Mouse (Mus musculus): ENCODE data around the gene Prkag2. TPM values are rescaled to one million over a fixed set of nuclear protein-coding genes. Genes with fewer than 3 reads are reported as not detected.
A peak's percentile ranks its signal among the peaks of the same experiment; 100 is the strongest.

Gene Prkag2
- polyA plus RNA-seq, 1 experiment from 2014 or later, result 63.1 TPM

DNA sequence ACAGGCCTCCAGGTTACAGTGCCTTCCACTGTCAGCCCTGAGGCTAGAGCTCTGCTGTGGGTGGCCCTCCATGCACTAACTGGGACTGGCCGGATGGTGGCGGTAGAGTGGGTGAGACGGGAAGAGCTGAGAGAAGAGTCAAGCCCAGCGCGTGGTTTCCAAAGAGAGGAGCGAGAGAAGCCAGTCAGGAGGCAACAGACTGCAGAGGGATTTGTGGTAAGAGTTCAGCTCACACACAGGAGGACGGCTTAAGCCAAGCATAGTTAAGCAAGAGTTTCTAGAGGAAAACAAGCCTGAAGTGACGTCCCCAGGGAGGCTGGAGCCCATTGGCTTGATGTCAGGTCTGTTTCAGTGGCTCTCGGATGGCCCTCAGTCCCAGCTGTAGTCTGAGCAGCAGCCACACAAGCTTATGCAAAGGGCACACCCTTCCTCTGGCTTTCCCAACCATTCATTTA lies 90.0 kb downstream of the Prkag2 start:
- H3K9ac ChIP-seq, result peak overlapping the region; percentile 18; the same call in 1 of the 2 replicates
- peaks cover 17% of the 10 kb centered on the region for H3K4me1 ChIP-seq
- ATAC-seq, result peak; percentile 79
- H3K4me3 ChIP-seq, result no peak overlapping the region
- no peaks in the 10 kb centered on the region for H3K9me3 ChIP-seq (replicated peaks)
- no peaks in the 10 kb centered on the region for H3K36me3 ChIP-seq (ENCODE audit: poor library complexity, severe bottlenecking)
- 3% methylated on average over 9 of the region's 9 CpGs for WGBS
- H3K27ac ChIP-seq, result no peak overlapping the region
- H3K4me2 ChIP-seq, result peak overlapping the region; percentile 48
- no peaks in the 10 kb centered on the region for H3K27me3 ChIP-seq

- Histone ChIP-seq H3K9ac (peak overlapping the region; percentile 18; the same call in 1 of the 2 replicates), H3K9me3 (replicated peaks) (no peaks in the 10 kb centered on the region), H3K27me3 (no peaks in the 10 kb centered on the region), H3K36me3 (ENCODE audit: poor library complexity, severe bottlenecking) (no peaks in the 10 kb centered on the region), H3K4me1 (peaks cover 17% of the 10 kb centered on the region), H3K27ac (no peak overlapping the region), H3K4me3 (no peak overlapping the region), H3K4me2 (no peak overlapping the region)
- 34% methylated on average over 3 of the region's 3 CpGs for WGBS
- no peak for ATAC-seq
Observed at GRCm38 (mm10) chr5:25009770-25010169, 90.7 kb downstream of the Prkag2 start.

DNA sequence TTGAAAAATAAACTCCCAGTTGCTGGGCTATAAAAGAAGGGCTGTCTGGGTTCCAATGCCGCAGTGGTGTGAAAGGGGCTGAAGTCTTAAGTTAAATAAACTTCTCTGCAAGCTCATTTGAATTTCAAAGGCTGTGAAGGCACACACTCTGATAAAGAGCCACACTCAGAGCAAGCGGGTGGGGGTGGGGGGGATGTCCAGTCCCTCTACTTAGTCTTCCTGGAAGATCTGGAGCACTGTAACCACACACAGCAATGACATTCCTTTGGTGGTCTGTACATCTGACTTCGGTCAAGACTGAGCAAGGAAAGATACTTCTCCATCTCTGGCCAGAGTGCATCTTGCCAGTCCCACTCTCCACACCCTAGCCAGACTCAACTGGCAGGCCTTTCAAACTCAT lies 91.5 kb downstream of the Prkag2 start:
- WGBS, result 36% methylated on average over 3 of the region's 3 CpGs
- Histone ChIP-seq H3K4me3 (no peak overlapping the region), H3K9ac (no peak overlapping the region), H3K9me3 (replicated peaks) (no peaks in the 10 kb centered on the region), H3K4me1 (peaks cover 17% of the 10 kb centered on the region), H3K36me3 (ENCODE audit: poor library complexity, severe bottlenecking) (no peaks in the 10 kb centered on the region), H3K27ac (no peak overlapping the region), H3K4me2 (no peak overlapping the region), H3K27me3 (no peaks in the 10 kb centered on the region)
- no peak for ATAC-seq

- Histone ChIP-seq H3K4me3 (no peak overlapping the region), H3K9ac (no peak overlapping the region), H3K27me3 (no peaks in the 10 kb centered on the region), H3K4me1 (peaks cover 17% of the 10 kb centered on the region), H3K27ac (no peak overlapping the region), H3K9me3 (replicated peaks) (no peaks in the 10 kb centered on the region), H3K36me3 (ENCODE audit: poor library complexity, severe bottlenecking) (no peaks in the 10 kb centered on the region), H3K4me2 (no peak overlapping the region)
- ATAC-seq, result peak; percentile 62
- WGBS, result 35% methylated on average over 8 of the region's 8 CpGs
Observed at GRCm38 (mm10) chr5:25006848-25007247, 93.6 kb downstream of the Prkag2 start.

DNA sequence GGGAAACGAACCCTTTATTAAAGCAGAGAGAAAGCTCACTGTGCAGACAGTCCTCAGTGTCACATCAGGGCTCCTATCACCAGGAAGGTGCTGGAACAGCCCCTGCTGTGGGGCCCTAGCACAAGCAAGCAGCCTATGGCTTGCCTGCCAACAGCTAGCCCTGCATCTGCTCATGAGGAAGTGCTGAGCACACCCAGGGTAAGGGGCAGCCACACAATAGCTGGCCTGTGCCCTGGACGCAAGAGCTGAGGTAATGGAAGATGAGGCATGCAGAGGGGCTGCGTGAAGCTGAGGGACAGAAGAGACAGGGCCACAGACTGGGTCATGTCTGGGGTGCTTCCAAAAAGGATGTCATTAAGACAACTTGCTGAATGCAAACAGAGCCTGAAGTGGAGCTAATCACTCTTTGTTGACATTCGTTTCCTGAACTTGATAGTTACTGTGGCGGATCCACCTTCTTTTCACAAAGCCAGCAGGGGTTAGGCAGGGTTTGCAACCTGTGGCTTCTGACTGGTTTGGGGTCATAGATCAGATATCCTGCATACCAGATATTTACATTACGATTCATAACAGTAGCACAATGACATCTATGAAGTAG lies 94.8 kb downstream of the Prkag2 start:
- no peaks in the 10 kb centered on the region for H3K27me3 ChIP-seq
- no peaks in the 10 kb centered on the region for H3K9me3 ChIP-seq (replicated peaks)
- peaks cover 12% of the 10 kb centered on the region for H3K4me1 ChIP-seq
- WGBS, result 47% methylated on average over 6 of the region's 6 CpGs
- H3K9ac ChIP-seq, result no peak overlapping the region
- no peak overlapping the region for H3K27ac ChIP-seq
- H3K4me2 ChIP-seq, result no peak overlapping the region
- H3K36me3 ChIP-seq (ENCODE audit: poor library complexity, severe bottlenecking), result no peaks in the 10 kb centered on the region
- no peak for ATAC-seq
- H3K4me3 ChIP-seq, result no peak overlapping the region

DNA sequence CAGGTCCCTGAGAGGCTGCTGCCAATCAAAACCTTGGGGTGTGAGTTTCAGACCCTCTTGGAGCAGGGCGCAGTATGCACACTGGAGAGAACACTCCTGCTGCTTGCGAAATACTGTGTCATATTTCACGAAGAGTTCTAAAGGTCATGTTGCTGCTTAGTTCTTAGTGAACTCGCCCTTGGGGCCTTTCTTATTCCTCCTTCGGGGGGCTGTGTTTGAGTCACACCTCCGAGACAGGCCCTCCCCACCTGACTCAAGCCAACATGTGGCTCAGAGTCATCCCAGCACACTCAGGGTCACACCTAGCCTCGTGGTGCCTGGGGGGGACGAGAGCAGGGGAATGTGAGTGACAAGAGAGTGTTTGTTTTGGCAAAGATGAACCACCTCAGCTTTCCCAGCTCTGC lies 99.0 kb downstream of the Prkag2 start:
- Histone ChIP-seq H3K4me1 (no peaks in the 10 kb centered on the region), H3K4me3 (no peak overlapping the region), H3K9me3 (replicated peaks) (no peaks in the 10 kb centered on the region), H3K27me3 (no peaks in the 10 kb centered on the region), H3K4me2 (no peak overlapping the region), H3K27ac (no peak overlapping the region), H3K9ac (no peak overlapping the region), H3K36me3 (ENCODE audit: poor library complexity, severe bottlenecking) (no peaks in the 10 kb centered on the region)
- no peak for ATAC-seq
- WGBS, result 78% methylated on average over 8 of the region's 8 CpGs

GRCm38 (mm10) chr5:24999351-24999750 lies 101.1 kb downstream of the Prkag2 start:
- 61% methylated on average over 4 of the region's 4 CpGs for WGBS
- no peak overlapping the region for H3K27ac ChIP-seq

GRCm38 (mm10) chr5:24995576-24996100 lies 104.8 kb downstream of the Prkag2 start:
- H3K4me3 ChIP-seq, result no peak overlapping the region
- H3K9ac ChIP-seq, result 0 out of 2 replicates have a peak overlapping the region, but pooled peaks have one; percentile 8
- ATAC-seq, result peak; percentile 41; the same call in 1 of the 2 replicates
- H3K27ac ChIP-seq, result no peak overlapping the region
- H3K4me1 ChIP-seq, result no peaks in the 10 kb centered on the region
- no peaks in the 10 kb centered on the region for H3K27me3 ChIP-seq
- no peak overlapping the region for H3K4me2 ChIP-seq
- no peaks in the 10 kb centered on the region for H3K36me3 ChIP-seq (ENCODE audit: poor library complexity, severe bottlenecking)
- 65% methylated on average over 13 of the region's 13 CpGs for WGBS
- no peaks in the 10 kb centered on the region for H3K9me3 ChIP-seq (replicated peaks)

More at GRCm38 (mm10) chr5:24999351-24999750, 101.1 kb downstream of the Prkag2 start:
- H3K4me1 ChIP-seq, result no peaks in the 10 kb centered on the region
- H3K9me3 ChIP-seq (replicated peaks), result no peaks in the 10 kb centered on the region
- no peaks in the 10 kb centered on the region for H3K36me3 ChIP-seq (ENCODE audit: poor library complexity, severe bottlenecking)
- H3K4me3 ChIP-seq, result no peak overlapping the region
- ATAC-seq, result no peak
- H3K9ac ChIP-seq, result no peak overlapping the region
- no peak overlapping the region for H3K4me2 ChIP-seq
- no peaks in the 10 kb centered on the region for H3K27me3 ChIP-seq

GRCm38 (mm10) chr5:24993190-24993589 lies 107.3 kb downstream of the Prkag2 start:
- no peak for ATAC-seq
- Histone ChIP-seq H3K36me3 (ENCODE audit: poor library complexity, severe bottlenecking) (no peaks in the 10 kb centered on the region), H3K27ac (no peak overlapping the region), H3K4me3 (no peak overlapping the region), H3K9ac (no peak overlapping the region), H3K27me3 (no peaks in the 10 kb centered on the region), H3K4me2 (no peak overlapping the region), H3K9me3 (replicated peaks) (no peaks in the 10 kb centered on the region), H3K4me1 (no peaks in the 10 kb centered on the region)
- 69% methylated on average over 3 of the region's 3 CpGs for WGBS

- Histone ChIP-seq H3K27ac (no peak overlapping the region; the same call in 1 of the 2 replicates), H3K9ac (no peak overlapping the region), H3K4me1 (0 out of 2 replicates have a peak, but pooled peaks cover 2% of the 10 kb centered on the region), H3K9me3 (replicated peaks) (no peaks in the 10 kb centered on the region), H3K36me3 (ENCODE audit: poor library complexity, severe bottlenecking) (no peaks in the 10 kb centered on the region), H3K27me3 (no peaks in the 10 kb centered on the region), H3K4me3 (no peak overlapping the region), H3K4me2 (no peak overlapping the region)
- WGBS, result 74% methylated on average over 1 of the region's 1 CpGs
- no peak for ATAC-seq
Observed at GRCm38 (mm10) chr5:24991575-24991974, 108.9 kb downstream of the Prkag2 start.

- 85% methylated on average over 5 of the region's 5 CpGs for WGBS
- Histone ChIP-seq H3K4me1 (peaks cover 13% of the 10 kb centered on the region), H3K27me3 (no peaks in the 10 kb centered on the region), H3K27ac (no peak overlapping the region), H3K4me2 (no peak overlapping the region), H3K9ac (no peak overlapping the region), H3K4me3 (no peak overlapping the region), H3K36me3 (ENCODE audit: poor library complexity, severe bottlenecking) (no peaks in the 10 kb centered on the region), H3K9me3 (replicated peaks) (no peaks in the 10 kb centered on the region)
- ATAC-seq, result no peak
Observed at GRCm38 (mm10) chr5:24990460-24990859, 110.0 kb downstream of the Prkag2 start.

DNA sequence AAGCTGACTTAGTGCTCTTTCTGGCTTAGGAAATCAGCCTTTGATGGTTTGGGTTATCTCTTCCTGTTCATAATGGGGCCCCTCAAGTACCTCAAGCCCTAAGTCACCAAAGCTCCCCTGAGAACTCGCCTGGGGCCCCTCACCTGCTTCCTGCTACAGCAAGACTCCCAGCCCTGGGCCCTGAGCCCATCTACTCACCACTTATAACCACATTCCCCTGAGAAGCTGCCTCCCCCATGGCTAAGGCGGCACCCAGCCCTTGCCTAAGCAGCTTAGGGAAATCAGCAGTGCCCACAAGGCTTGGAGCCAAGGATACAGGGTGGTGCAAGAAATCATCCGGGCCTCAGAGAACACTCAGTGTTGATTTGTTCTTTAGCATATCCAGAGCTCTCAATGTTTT lies 110.8 kb downstream of the Prkag2 start:
- H3K4me3 ChIP-seq, result no peak overlapping the region
- H3K9me3 ChIP-seq (replicated peaks), result no peaks in the 10 kb centered on the region
- no peaks in the 10 kb centered on the region for H3K27me3 ChIP-seq
- H3K4me2 ChIP-seq, result no peak overlapping the region
- peaks cover 18% of the 10 kb centered on the region for H3K4me1 ChIP-seq
- no peak overlapping the region for H3K27ac ChIP-seq
- no peak overlapping the region for H3K9ac ChIP-seq
- H3K36me3 ChIP-seq (ENCODE audit: poor library complexity, severe bottlenecking), result no peaks in the 10 kb centered on the region
- ATAC-seq, result no peak
- WGBS, result 59% methylated on average over 3 of the region's 3 CpGs

Measured in forebrain, embryonic 13.5 days (tissue).